Mouse (Mus musculus): ENCODE measurements at regions not wholly inside any gene's neighbourhood (a gene's known extent, or its start where the extent isn't known, plus 50 kb on each side); places are given as distances from the start of the nearest gene placed in this dataset.
A peak's percentile ranks its signal among the peaks of the same experiment; 100 is the strongest.

DNA sequence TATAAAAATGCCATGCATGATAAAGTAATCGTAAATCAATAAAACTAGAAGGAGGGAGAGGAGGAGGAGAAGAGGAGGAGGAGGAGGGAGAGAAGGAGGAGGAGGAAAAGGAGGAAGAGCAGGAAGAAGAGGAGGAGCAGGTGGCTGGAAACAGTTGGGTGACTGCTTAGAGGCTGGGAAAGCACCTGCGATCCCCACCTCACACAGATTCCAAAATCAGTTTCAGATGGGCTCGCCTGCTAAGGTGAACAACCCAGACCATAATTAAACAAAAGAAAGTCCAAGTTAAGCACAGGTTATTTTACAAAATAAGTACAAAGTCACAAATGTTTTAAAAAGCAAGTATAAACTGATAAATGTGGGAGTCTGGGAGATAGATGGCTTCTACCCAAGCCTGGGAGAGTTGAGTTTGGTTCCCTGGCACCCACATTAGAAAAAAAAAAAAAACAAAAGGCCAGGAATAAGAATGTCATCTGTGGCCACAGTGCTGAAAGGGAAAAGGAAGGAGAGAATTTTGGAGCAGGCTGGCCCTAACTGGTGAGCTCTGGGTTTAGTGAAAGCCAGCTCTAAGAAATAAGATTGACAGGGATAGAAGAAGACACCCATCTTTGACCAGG lies 389.0 kb upstream of the Adgrl2 start:
- intact Hi-C loops (cut with DNase I): no loop called here
- no peak for DNase-seq

DNA sequence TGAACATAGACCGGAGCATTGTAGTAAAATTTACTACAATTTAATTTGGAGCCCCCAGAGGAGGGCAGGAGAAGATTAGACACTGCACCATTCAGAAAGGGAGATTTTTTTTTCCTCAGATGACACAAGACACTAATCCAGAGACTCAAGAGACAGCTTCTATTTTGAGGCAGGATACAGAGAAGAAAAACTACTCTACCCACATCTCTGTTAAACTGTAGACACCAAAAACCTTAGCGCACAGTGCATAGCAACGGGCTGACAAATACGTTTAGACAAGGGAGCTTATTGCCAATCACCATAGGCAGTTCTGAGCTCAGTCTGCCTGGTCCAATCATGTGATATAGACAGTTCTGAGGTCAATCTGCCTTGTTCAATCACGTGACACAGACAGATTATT lies 381.1 kb upstream of the Adgrl2 start:
- intact Hi-C loops (cut with DNase I): no loop called here
- no peak for DNase-seq

DNA sequence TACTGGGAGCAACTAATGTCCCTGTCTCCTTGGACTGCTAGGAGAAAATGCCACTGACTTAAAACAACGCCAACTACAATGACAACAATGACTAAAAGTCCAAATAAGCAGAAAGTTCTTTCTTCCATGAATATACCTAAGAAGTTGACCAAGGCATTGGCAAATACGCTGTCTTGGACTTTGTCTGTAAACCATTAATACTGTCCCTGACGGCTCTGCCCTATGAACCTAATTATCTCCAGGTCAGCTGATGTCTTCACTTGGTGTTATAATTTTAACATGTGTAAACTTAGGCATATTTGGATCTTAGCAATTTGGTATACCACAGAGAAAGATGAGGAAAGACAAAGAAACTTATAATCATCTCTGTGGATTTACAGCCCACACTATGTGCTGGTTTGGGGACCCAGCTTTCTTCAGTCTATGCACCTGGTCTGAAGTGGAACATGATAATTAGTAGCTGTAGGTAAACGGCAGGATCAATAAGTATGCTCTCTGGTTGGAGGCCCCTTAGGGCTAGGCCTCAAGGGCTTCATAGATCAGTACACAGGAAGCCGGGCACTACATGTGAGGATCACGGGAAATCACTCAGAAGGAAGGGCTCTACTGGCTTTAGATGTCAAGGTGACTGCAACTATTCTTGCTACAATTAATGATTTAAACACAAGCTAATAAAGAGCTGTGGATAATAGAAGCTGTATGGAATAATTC lies 380.3 kb upstream of the Adgrl2 start:
- no peak for DNase-seq
- intact Hi-C loops (cut with DNase I): no loop called here

DNA sequence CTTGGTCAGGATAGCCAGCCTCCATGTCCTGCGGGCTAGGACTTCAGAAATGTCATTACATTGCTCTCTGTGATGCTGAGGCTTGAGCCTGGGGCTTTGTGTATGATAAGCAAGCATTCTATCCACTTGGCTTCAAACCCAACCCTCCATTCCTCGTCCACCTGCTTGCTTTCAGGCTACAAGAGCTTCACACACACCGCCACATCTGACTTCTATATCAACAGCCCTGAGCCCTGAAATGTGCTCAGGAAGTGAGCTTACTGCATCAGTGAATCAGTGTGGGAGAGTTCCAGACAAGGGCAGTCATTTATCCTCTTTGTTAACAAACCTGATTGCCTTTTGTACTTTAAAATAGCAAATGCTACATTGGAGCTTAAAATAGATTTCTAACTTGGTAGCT lies 377.5 kb upstream of the Adgrl2 start:
- DNase-seq: no peak
- intact Hi-C loops (cut with DNase I): no loop called here

DNA sequence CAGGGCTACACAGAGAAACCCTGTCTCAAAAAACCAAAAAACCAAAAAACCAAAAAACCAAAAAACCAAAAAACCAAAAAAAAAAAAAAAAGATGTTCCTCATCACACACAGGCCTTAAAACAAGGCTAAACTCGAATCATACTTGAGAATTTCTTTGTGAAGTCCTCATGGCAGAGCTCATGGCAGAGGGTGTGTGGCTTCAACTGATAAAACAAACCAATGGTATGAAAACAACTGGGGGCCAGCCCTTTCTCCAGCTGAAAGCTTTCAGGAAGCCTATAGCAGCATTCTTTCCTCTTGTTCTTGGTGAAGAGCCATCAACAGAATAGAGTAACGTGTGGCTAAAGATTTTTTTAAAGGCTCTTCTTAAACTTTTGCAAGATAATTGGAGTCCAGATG lies 369.8 kb upstream of the Adgrl2 start:
- DNase-seq: no peak
- intact Hi-C loops (cut with DNase I): no loop called here

DNA sequence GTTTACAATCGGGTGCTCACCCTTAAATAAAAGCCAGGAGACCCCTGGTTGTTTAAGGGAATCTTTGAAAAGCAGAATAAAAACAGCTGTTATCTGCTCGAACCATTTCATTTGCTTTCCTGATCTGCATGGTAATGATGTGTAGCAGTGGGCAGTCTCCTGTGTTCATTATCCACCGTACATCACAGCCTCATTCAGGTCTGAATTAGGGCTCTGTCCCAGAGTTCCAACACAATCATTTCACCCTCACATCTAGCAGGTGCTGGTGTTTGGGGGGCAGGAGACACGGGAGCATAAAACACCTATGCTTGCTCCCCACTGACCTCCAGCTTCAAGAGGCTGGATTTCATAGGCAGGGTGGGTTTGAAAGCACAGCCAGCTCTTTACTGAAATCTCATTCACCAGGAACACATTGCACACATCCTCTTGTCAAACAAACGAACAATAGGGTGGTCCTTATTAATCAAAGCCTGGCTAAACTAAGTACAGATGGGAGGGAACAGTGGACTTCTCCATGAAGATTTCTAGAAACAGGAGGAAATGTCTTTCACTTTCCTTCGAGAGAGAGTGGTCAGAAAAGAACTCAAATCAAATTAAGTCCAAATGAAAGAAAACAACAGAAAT lies 368.3 kb upstream of the Adgrl2 start:
- no peak for DNase-seq
- intact Hi-C loops (cut with DNase I): no loop called here

DNA sequence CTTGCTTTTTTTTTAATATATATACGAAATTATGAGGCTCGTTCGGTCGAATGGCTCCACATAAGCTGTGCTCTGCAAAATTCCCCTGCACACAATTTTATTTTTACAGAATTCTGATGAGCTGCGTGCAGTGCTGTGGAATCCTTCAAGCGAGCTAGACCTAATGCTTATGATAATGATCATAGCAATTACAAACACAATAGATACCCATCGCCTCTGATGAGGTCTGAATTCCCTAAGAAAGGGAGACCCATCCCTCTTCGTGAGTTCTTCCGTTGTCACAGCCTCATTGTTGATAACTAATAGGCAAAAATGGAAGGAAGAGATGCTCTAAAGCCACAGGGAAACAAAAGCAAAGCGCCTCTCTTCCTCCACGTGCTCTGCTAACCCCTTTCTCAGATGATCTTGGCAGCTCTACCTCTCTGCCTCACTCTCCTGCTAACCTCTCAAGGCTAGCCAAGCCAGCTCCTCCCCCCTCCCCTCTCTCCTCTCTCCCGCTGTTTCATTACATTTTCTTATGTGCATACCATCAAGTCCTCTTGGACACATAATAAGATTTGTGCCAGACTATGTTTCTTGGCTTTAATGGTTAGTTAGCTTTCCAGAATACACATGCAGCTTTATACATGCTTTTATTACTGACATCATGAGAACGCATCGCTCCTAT lies 367.7 kb upstream of the Adgrl2 start:
- intact Hi-C loops (cut with DNase I): no loop called here
- DNase-seq: no peak

DNA sequence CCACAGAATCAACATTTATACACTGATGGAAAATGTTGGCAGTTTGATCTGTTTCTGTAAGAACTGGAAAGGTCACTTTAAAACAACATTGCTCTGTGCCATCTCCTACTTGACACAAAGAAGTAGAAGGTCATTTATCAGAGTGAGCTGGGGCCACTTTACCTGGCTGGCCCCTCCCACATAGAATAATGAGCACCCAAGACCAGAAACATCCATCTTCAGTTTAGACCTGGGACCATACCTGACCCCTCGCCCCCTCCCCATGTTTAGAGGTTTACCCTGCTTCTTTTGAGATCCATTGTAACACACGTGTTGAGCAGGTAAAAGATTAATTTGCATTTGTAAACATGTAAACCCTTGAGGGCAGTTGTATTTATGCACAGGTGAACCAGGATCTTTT lies 366.8 kb upstream of the Adgrl2 start:
- intact Hi-C loops (cut with DNase I): no loop called here
- no peak for DNase-seq

DNA sequence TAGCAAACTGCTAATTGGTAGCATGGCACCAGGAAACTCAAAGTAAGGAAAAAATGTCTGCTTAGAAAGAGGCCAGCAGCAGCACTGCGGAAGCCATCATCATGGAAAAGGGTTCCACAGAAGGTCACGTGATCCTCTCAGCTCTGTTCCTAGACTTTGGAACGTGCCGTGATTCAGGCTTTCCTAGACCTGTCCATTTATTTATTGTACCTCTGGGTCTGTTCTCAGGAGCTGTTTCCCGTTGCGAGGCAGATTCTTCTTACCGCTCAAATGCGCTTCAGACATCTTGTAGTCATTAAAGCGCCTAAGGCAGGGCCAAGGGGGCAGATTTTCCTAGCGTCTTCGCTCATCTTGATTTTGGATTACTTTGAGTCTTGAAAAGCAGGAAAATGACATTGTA lies 365.0 kb upstream of the Adgrl2 start:
- intact Hi-C loops (cut with DNase I): no loop called here
- DNase-seq: no peak

DNA sequence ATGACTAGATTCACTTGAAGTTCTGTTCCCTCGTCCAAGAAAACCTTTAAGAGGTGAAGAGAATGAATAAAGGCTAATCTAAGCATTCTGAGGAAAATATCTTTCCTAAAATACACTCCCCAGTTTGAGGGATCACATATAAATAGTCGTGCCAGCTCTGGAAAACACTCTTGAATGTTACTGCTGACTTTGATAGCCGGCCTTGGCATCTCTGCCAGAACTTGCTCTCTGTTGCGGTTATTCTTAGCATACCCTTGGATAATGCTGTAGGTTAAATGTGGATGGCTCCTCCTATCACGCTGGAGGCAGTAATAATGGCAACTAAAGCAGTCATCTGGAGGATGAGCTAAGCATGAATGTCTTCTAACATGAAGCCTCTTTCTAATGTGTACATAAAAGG lies 363.6 kb upstream of the Adgrl2 start:
- no peak for DNase-seq
- intact Hi-C loops (cut with DNase I): no loop called here

DNA sequence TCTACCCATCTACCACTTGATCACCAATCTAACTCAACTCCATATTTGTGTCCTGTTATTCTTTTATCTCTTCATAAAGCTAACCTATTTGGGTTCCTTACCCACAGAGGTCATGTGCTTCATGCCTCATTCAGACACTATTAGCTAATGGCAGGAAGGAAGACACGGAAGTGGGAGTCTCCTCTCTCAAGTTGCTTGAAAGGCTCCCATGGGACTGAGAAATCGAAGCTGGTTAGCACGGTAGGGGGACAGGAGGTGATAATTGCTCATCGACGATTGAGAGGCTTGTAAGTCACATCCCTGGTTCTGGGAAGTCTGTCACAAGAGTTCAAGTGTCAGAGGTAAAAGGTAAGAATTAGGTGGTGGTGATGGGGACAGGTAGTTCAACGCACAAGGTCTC lies 362.2 kb upstream of the Adgrl2 start:
- intact Hi-C loops (cut with DNase I): no loop called here
- no peak for DNase-seq

DNA sequence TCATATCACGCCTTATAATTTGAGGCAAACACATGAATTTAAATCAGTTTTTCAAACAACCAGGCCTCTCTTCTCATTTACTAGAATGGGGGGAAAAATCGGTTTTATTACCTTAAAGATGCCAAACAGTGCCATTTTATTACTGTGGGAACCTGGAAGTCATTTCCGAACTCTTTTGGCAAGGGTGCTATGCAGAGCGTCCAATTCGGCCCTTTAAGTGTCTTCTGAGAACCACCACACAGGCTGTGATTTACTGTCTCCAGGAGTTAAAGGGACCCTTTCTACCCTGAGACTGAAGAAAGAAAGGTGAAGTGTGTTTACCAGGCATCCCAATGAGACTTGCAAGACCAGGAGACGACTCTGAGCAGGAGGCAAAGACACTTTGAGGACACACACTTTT lies 359.4 kb upstream of the Adgrl2 start:
- DNase-seq: no peak
- intact Hi-C loops (cut with DNase I): no loop called here

DNA sequence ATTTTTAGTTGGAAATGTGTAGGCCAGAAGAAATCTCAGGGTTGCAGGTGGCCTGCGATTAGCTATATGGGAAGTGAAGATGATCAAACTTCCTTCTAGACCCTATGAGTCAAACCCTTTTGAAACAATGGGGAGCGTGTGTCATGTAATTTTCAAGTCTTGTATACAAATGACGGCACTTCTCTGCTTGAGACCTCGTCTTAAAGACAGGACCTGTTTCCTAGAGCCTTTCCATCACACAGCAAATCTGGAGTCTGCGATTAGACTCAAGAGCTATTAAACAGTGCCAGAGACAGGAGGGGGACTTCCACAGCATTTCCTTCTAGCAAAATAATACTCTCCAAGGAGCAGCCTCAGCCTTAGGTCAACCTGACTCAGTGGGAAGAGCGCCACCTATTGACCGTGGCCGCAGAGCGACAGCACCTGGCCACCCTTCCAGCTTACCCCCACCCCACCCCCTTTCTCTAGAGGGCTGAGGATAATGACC lies 358.9 kb upstream of the Adgrl2 start:
- intact Hi-C loops (cut with DNase I): no loop called here
- DNase-seq: peak; percentile 38

DNA sequence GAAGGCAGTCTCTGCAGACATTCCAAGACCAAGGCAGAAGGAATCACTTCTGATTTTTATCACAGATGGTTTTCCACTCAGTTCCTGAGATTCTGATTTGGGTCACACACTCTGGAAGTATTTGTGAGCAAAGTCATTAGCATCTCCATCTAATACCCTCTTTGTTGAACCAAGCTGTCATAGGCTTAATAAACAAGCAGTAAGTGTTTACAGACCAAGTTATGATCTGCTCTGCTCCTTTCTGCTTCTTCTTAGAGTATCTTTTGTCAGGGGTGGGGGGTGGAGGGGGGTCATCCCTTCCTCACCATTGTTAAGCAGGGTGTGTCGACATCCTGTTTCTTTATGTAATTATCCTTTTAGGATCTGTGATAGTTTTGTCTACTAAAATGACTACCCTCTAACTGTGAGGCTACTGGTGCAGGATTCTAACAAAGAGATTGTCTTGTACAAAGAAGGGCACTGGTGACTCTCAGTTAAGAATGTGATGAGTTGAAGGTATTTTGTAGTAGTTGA lies 358.2 kb upstream of the Adgrl2 start:
- no peak for DNase-seq
- intact Hi-C loops (cut with DNase I): no loop called here

DNA sequence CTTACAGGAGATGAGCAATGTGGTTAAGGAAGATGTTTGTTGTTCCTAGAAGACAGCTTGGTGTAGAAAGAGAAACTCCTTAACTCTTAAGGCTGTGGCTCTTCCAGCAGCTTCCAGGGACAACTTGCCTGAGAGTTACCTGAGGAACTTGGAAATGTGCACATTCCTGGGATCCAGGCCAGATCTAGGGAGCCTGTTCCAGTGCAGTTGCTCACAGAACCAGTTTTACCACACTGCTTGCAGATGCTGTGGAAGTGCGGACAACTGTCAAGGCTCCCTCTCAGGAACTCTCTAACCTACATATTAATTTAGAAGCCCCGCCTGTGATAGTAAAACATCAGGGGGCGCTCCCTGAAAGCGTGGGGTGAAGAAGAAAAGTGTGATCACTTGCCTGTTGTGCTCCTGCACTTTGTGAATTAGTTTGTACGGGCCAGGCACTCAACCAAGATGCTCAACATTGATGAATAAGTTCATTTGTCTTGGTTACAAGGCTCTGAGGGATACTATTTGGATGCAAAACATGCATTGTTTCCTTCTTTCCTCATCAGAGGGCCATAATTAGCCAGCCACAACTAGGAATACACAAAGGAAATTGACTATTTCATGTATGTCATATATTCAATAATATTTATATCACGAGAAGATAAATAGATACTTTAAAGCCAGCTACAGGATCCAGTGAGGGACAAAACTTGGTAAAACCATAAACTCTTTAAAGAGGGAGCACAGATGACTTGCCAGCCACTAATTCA lies 357.1 kb upstream of the Adgrl2 start:
- intact Hi-C loops (cut with DNase I): no loop called here

DNA sequence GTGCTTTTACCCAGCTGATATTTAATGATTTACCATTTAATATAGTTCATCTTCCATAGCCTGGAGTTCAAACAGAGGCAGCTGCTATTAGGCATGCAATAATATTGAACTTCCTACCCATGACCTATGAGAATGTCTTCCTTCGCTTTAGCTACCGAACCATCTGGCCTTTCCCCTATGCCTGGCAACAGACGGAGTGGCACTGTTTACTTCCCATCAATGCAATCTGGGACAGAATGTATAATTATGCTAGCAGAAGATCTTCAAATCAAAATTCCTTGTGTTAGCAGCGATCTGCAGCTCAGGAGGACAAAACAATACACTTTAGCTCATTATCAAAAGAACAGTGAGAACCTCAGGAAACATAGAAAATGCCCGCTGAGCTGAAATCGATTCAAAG lies 352.2 kb upstream of the Adgrl2 start:
- intact Hi-C loops (cut with DNase I): no loop called here

More for the DNA sequence above, 357.1 kb upstream of the Adgrl2 start:
- no peak for DNase-seq

DNA sequence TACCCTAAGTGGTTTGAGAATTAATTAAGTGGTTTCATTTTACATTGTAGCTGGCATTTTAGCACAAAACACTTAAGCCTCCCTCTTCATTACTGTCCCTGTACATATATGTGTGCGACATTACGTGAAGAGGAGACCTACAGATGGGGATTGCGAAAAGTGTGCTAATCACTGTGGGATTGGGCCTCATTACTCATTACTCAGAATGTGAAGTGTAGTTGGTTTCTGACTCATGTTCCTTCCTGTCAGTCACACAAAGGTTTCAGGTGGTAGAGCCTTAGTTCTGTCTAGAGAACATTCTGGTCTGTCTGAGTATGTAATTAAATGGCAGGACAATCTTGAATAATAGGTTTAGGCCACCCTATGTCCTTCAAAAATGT lies 349.0 kb upstream of the Adgrl2 start:
- intact Hi-C loops (cut with DNase I): no loop called here
- DNase-seq: no peak

More for the DNA sequence above, 352.2 kb upstream of the Adgrl2 start:
- no peak for DNase-seq

DNA sequence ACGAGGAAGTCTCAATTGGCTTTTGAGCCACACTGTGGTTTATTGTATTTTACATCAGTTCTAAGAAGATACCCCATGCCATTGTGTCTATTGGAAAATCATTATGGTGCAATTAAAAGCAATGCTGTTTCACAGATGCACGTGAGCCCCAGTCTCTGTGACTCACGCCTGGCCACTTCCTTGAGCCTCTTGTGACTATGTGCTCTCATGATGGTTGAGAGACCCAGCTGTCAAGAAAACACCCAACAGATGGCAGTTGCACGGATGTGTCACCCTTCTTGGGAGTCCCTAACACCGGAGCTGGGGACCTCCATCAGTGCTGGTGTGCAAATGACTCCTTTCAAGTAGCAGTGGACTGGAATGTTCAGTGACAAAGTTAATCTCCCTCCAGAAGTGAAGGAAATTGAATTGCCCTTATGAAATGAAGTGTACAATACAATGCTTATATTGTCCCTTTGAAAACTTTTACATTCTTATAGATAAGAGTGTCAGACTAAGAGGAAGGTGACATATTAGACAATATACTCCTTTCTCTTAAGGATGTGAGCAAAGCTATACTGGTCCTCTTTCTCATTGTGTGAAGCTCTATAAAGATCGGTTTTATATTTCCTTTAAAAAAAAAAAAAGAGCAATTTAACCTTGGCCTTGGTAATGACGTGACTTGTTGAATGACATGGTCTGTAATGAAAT lies 348.5 kb upstream of the Adgrl2 start:
- intact Hi-C loops (cut with DNase I): no loop called here
- DNase-seq: no peak

DNA sequence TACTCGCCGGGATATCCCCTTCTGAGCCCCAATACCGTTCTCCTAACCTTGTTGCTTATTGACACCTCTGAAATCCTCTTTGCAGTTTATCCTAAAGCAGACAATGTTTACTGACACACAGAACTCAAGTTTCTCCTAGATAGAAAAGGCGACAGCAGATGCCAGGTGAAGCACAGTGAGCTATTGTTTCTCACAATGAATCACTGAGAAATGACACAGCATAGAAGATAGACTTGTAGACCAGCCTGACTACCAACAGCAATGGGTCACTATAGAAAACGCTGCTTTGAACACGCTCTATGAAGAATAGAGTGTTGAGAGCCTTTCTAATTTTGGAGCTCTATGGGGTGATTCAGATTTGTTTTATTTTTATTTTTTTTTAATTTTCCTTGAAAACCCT lies 344.9 kb upstream of the Adgrl2 start:
- intact Hi-C loops (cut with DNase I): no loop called here
- no peak for DNase-seq

DNA sequence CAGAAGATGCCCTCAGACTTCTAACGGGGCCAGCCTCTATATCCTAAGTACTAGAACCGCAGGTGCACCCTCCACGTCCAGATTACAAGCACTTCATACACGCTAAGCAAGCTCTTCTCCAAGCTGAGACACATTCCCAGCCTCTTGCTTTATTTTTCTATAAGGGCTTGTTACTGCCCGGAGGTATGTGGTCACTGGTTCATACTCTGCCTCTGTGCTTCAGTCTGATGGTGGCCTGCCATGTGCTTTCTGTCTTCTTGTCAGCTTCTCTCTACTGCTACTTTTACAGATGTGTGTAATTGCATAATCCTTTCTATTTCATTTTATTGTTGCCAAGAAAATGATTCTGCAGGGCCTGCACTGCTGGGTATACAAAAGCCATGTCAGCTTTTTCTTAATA lies 343.3 kb upstream of the Adgrl2 start:
- intact Hi-C loops (cut with DNase I): no loop called here
- DNase-seq: no peak
